Mouse (Mus musculus): ENCODE results near the gene Dnajc1. TPM values are rescaled to one million over a fixed set of nuclear protein-coding genes. Genes with fewer than 3 reads are reported as not detected.

Gene Dnajc1
- total and polyA plus RNA-seq, 2 experiments = 9.3 to 17.2 TPM

- DNase-seq (ENCODE audit: extremely low read depth, low read depth, low spot score) = no peak
- no peak for TF ChIP-seq POLR2A (IDR thresholded peaks at IDR 0.05; ENCODE audit: extremely low read depth, insufficient read depth, low read length)
- no peak for TF ChIP-seq CTCF (IDR thresholded peaks at IDR 0.05; ENCODE audit: low read depth, low read length)
- Histone ChIP-seq H3K27ac (replicated peaks; ENCODE audit: insufficient read depth, low read depth, low read length) (no peak overlapping the region), H3K36me3 (ENCODE audit: control insufficient read depth, insufficient read depth, low read length) (peaks cover 46% of the 10 kb centered on the region), H3K79me2 (ENCODE audit: control insufficient read depth, insufficient read depth, low read length) (peaks cover 3% of the 10 kb centered on the region; the same call in 1 of the 2 replicates), H3K27me3 (ENCODE audit: control insufficient read depth, insufficient read depth, low read length) (no peaks in the 10 kb centered on the region), H3K4me1 (ENCODE audit: control insufficient read depth, insufficient read depth, low read length) (no peaks in the 10 kb centered on the region), H3K9ac (ENCODE audit: low read depth, low read length) (no peak overlapping the region), H3K4me3 (ENCODE audit: insufficient read depth, low read depth, low read length) (no peak overlapping the region)
- WGBS = 97% methylated on average over 2 of the region's 2 CpGs
These were observed 204.3 kb downstream of the Dnajc1 start for GRCm38 (mm10) chr2:18188367-18188766.

GRCm38 (mm10) chr2:18183079-18183478, 209.6 kb downstream of the Dnajc1 start:
- TF ChIP-seq POLR2A (IDR thresholded peaks at IDR 0.05; ENCODE audit: extremely low read depth, insufficient read depth, low read length) = no peak
- TF ChIP-seq CTCF (IDR thresholded peaks at IDR 0.05; ENCODE audit: low read depth, low read length) = no peak
- Histone ChIP-seq H3K4me1 (ENCODE audit: control insufficient read depth, insufficient read depth, low read length) (peaks cover 6% of the 10 kb centered on the region), H3K79me2 (ENCODE audit: control insufficient read depth, insufficient read depth, low read length) (peaks cover 3% of the 10 kb centered on the region; the same call in 1 of the 2 replicates), H3K9ac (ENCODE audit: low read depth, low read length) (no peak overlapping the region), H3K4me3 (ENCODE audit: insufficient read depth, low read depth, low read length) (no peak overlapping the region), H3K27ac (replicated peaks; ENCODE audit: insufficient read depth, low read depth, low read length) (no peak overlapping the region), H3K27me3 (ENCODE audit: control insufficient read depth, insufficient read depth, low read length) (no peaks in the 10 kb centered on the region), H3K36me3 (ENCODE audit: control insufficient read depth, insufficient read depth, low read length) (peaks cover 43% of the 10 kb centered on the region)
- no peak for DNase-seq (ENCODE audit: extremely low read depth, low read depth, low spot score)

- Histone ChIP-seq H3K4me1 (ENCODE audit: control insufficient read depth, insufficient read depth, low read length) (peaks cover 6% of the 10 kb centered on the region), H3K36me3 (ENCODE audit: control insufficient read depth, insufficient read depth, low read length) (peaks cover 44% of the 10 kb centered on the region), H3K79me2 (ENCODE audit: control insufficient read depth, insufficient read depth, low read length) (peaks cover 3% of the 10 kb centered on the region; the same call in 1 of the 2 replicates), H3K27me3 (ENCODE audit: control insufficient read depth, insufficient read depth, low read length) (no peaks in the 10 kb centered on the region), H3K4me3 (ENCODE audit: insufficient read depth, low read depth, low read length) (no peak overlapping the region), H3K9ac (ENCODE audit: low read depth, low read length) (no peak overlapping the region), H3K27ac (replicated peaks; ENCODE audit: insufficient read depth, low read depth, low read length) (no peak overlapping the region)
- TF ChIP-seq CTCF (IDR thresholded peaks at IDR 0.05; ENCODE audit: low read depth, low read length) = no peak
- no peak for TF ChIP-seq POLR2A (IDR thresholded peaks at IDR 0.05; ENCODE audit: extremely low read depth, insufficient read depth, low read length)
- WGBS = 28% methylated on average over 3 of the region's 3 CpGs
- peak; percentile 66 for DNase-seq (ENCODE audit: extremely low read depth, low read depth, low spot score)
These were observed 211.0 kb downstream of the Dnajc1 start for GRCm38 (mm10) chr2:18181631-18182030.

GRCm38 (mm10) chr2:18180323-18180722, 212.3 kb downstream of the Dnajc1 start:
- H3K36me3 ChIP-seq (ENCODE audit: control insufficient read depth, insufficient read depth, low read length) = peaks cover 43% of the 10 kb centered on the region
- WGBS = 93% methylated on average over 5 of the region's 5 CpGs
- no peak overlapping the region for H3K9ac ChIP-seq (ENCODE audit: low read depth, low read length)
- DNase-seq (ENCODE audit: extremely low read depth, low read depth, low spot score) = no peak
- H3K27me3 ChIP-seq (ENCODE audit: control insufficient read depth, insufficient read depth, low read length) = no peaks in the 10 kb centered on the region
- TF ChIP-seq CTCF (IDR thresholded peaks at IDR 0.05; ENCODE audit: low read depth, low read length) (no peak), POLR2A (IDR thresholded peaks at IDR 0.05; ENCODE audit: extremely low read depth, insufficient read depth, low read length) (no peak)
- peaks cover 6% of the 10 kb centered on the region for H3K4me1 ChIP-seq (ENCODE audit: control insufficient read depth, insufficient read depth, low read length)
- no peak overlapping the region for H3K4me3 ChIP-seq (ENCODE audit: insufficient read depth, low read depth, low read length)
- no peak overlapping the region for H3K27ac ChIP-seq (replicated peaks; ENCODE audit: insufficient read depth, low read depth, low read length)
- H3K79me2 ChIP-seq (ENCODE audit: control insufficient read depth, insufficient read depth, low read length) = peaks cover 3% of the 10 kb centered on the region; the same call in 1 of the 2 replicates

GRCm38 (mm10) chr2:18176235-18176634, 216.4 kb downstream of the Dnajc1 start:
- H3K79me2 ChIP-seq (ENCODE audit: control insufficient read depth, insufficient read depth, low read length) = no peaks in the 10 kb centered on the region; the same call in 1 of the 2 replicates
- WGBS = 90% methylated on average over 3 of the region's 3 CpGs

GRCm38 (mm10) chr2:18175234-18175633, 217.4 kb downstream of the Dnajc1 start:
- no peak for DNase-seq (ENCODE audit: extremely low read depth, low read depth, low spot score)
- H3K4me1 ChIP-seq (ENCODE audit: control insufficient read depth, insufficient read depth, low read length) = no peaks in the 10 kb centered on the region
- H3K79me2 ChIP-seq (ENCODE audit: control insufficient read depth, insufficient read depth, low read length) = no peaks in the 10 kb centered on the region; the same call in 1 of the 2 replicates
- no peak overlapping the region for H3K27ac ChIP-seq (replicated peaks; ENCODE audit: insufficient read depth, low read depth, low read length)
- H3K4me3 ChIP-seq (ENCODE audit: insufficient read depth, low read depth, low read length) = no peak overlapping the region
- H3K9ac ChIP-seq (ENCODE audit: low read depth, low read length) = no peak overlapping the region
- peaks cover 36% of the 10 kb centered on the region for H3K36me3 ChIP-seq (ENCODE audit: control insufficient read depth, insufficient read depth, low read length)
- WGBS = 65% methylated on average over 1 of the region's 1 CpGs
- H3K27me3 ChIP-seq (ENCODE audit: control insufficient read depth, insufficient read depth, low read length) = no peaks in the 10 kb centered on the region
- no peak for TF ChIP-seq CTCF (IDR thresholded peaks at IDR 0.05; ENCODE audit: low read depth, low read length)
- TF ChIP-seq POLR2A (IDR thresholded peaks at IDR 0.05; ENCODE audit: extremely low read depth, insufficient read depth, low read length) = no peak

More at GRCm38 (mm10) chr2:18176235-18176634, 216.4 kb downstream of the Dnajc1 start:
- Histone ChIP-seq H3K27ac (replicated peaks; ENCODE audit: insufficient read depth, low read depth, low read length) (no peak overlapping the region), H3K9ac (ENCODE audit: low read depth, low read length) (no peak overlapping the region), H3K4me3 (ENCODE audit: insufficient read depth, low read depth, low read length) (no peak overlapping the region), H3K36me3 (ENCODE audit: control insufficient read depth, insufficient read depth, low read length) (peaks cover 36% of the 10 kb centered on the region), H3K4me1 (ENCODE audit: control insufficient read depth, insufficient read depth, low read length) (peaks cover 3% of the 10 kb centered on the region; the same call in 1 of the 2 replicates), H3K27me3 (ENCODE audit: control insufficient read depth, insufficient read depth, low read length) (no peaks in the 10 kb centered on the region)
- TF ChIP-seq CTCF (IDR thresholded peaks at IDR 0.05; ENCODE audit: low read depth, low read length) = no peak
- TF ChIP-seq POLR2A (IDR thresholded peaks at IDR 0.05; ENCODE audit: extremely low read depth, insufficient read depth, low read length) = no peak
- DNase-seq (ENCODE audit: extremely low read depth, low read depth, low spot score) = no peak

Data from liver, adult 2 months (tissue).